Mouse (Mus musculus): Measurements from ENCODE around the gene Rpl23.

DNA sequence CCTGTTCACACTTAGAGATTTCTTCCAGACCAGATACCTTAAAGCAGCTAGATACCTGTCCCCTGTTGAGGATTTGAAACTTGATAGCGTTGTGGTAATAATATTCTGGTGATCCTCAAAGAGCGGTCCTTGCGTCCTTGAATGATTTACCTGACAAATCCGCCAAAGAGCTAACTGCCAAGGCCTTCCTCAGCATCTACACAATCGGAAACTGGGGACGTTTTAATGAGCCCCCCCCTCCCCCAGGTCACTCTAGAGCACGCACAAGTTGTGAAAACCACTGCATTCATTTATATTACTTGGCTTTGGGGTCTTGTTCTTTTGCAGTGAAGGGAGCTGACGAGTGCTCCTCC, 15.8 kb upstream of the Rpl23 start:
- no peak for TF ChIP-seq CTCF (IDR thresholded peaks at IDR 0.05; ENCODE audit: low read depth, low read length)
- no peak for TF ChIP-seq GATA1 (IDR thresholded peaks at IDR 0.05; ENCODE audit: borderline replicate concordance, low read length)
- TF ChIP-seq POLR2AphosphoS5 (IDR thresholded peaks at IDR 0.05; ENCODE audit: insufficient replicate concordance, low read depth, low read length) = no peak
- no peak for TF ChIP-seq GATA2 (IDR thresholded peaks at IDR 0.05; ENCODE audit: borderline replicate concordance, low read depth, low read length)
